Mouse (Mus musculus) B cell, adult 62 days (primary cell): ENCODE measurements around the gene Rnf223. TPM values are rescaled to one million over a fixed set of nuclear protein-coding genes. Genes with fewer than 3 reads are reported as not detected.

Experiments
- total RNA-seq: library from RNA; stranded (reverse); gene quantifications from 4 replicates; pipeline ENCODE4 v1.2.4, GENCODE M21; 2023

The Rnf223 gene
- total RNA-seq: 0.45 to 1.2 TPM (median 0.82 TPM) in 4 replicates

GRCm38 (mm10) chr4:156130436-156130835 lies at the start of gene Rnf223:
Gene Rnf223, plus strand, starts transcription at chr4:156130513.

GRCm38 (mm10) chr4:156109570-156110331 lies 20.6 kb upstream of the Rnf223 start, which contains the start of gene 9430015G10Rik:
Gene 9430015G10Rik, plus strand, starts transcription at chr4:156109982.

Other genes with a start within 250 kb of the Rnf223 start
- 20.2 to 29.6 TPM (median 25.4 TPM) in 4 replicates for gene Pusl1, start 238.7 kb upstream of the Rnf223 start, total RNA-seq
- 56.9 to 83.6 TPM (median 66.9 TPM) in 4 replicates for gene Acap3, start 238.7 kb upstream of the Rnf223 start, total RNA-seq
- 108 to 126 TPM (median 115 TPM) in 4 replicates for gene Ube2j2, start 186.7 kb upstream of the Rnf223 start, total RNA-seq
- 1.3 to 4.5 TPM (median 2.2 TPM) in 4 replicates for gene C1qtnf12, start 168.2 kb upstream of the Rnf223 start, total RNA-seq
- 2.3 to 2.6 TPM (median 2.6 TPM) in 4 replicates for gene B3galt6, start 137.9 kb upstream of the Rnf223 start, total RNA-seq
- gene Sdf4, start 137.6 kb upstream of the Rnf223 start, total RNA-seq: 113 to 137 TPM (median 123 TPM) in 4 replicates
- gene Tnfrsf4, start 116.7 kb upstream of the Rnf223 start, total RNA-seq: 7.1 to 10.8 TPM (median 9.4 TPM) in 4 replicates
- 11.4 to 20.8 TPM (median 16.6 TPM) in 4 replicates for gene Tnfrsf18, start 104.3 kb upstream of the Rnf223 start, total RNA-seq
- not detected in 4 replicates for gene Ttll10, start 71.1 kb upstream of the Rnf223 start, total RNA-seq
- gene 9430015G10Rik, start 20.5 kb upstream of the Rnf223 start, total RNA-seq: 52.8 to 58.1 TPM (median 55.8 TPM) in 4 replicates
- 2.0 to 4.2 TPM (median 3.2 TPM) in 4 replicates for gene Agrn, start 67.0 kb downstream of the Rnf223 start, total RNA-seq
- 4.2 to 9.6 TPM (median 6.1 TPM) in 4 replicates for gene Isg15, start 70.3 kb downstream of the Rnf223 start, total RNA-seq
- gene AW011738, start 72.8 kb downstream of the Rnf223 start, total RNA-seq: 10.1 to 11.5 TPM (median 10.2 TPM) in 4 replicates
- gene Perm1, start 85.4 kb downstream of the Rnf223 start, total RNA-seq: 0.18 to 0.24 TPM (median 0.21 TPM) in 4 replicates
- gene Plekhn1, start 104.3 kb downstream of the Rnf223 start, total RNA-seq: 37.6 to 41.1 TPM (median 38.6 TPM) in 4 replicates
- 94.5 to 98.7 TPM (median 97.8 TPM) in 4 replicates for gene Noc2l, start 105.5 kb downstream of the Rnf223 start, total RNA-seq
- gene Samd11, start 125.1 kb downstream of the Rnf223 start, total RNA-seq: 7.5 to 12.3 TPM (median 10.3 TPM) in 4 replicates
- not detected in 4 replicates for gene Vmn2r-ps159, start 200.6 kb downstream of the Rnf223 start, total RNA-seq